Mouse (Mus musculus): ENCODE results near the gene Cerkl. TPM values are rescaled to one million over a fixed set of nuclear protein-coding genes. Genes with fewer than 3 reads are reported as not detected.

Cerkl gene
- polyA plus RNA-seq, 1 experiment from 2014 or later, result 0.80 TPM

- no peak for ATAC-seq (replicated peaks)
- Histone ChIP-seq H3K4me3 (no peak overlapping the region), H3K4me1 (no peaks in the 10 kb centered on the region), H3K9ac (no peak overlapping the region), H3K27ac (no peak overlapping the region), H3K4me2 (no peak overlapping the region), H3K9me3 (no peaks in the 10 kb centered on the region), H3K27me3 (replicated peaks) (no peaks in the 10 kb centered on the region), H3K36me3 (replicated peaks) (no peaks in the 10 kb centered on the region)
Observed at GRCm38 (mm10) chr2:79334661-79335060, 121.9 kb downstream of the Cerkl start.

GRCm38 (mm10) chr2:79328079-79328478, 128.5 kb downstream of the Cerkl start:
- 84% methylated on average over 2 of the region's 2 CpGs for WGBS
- H3K4me3 ChIP-seq, result no peak overlapping the region
- H3K9ac ChIP-seq, result no peak overlapping the region
- no peaks in the 10 kb centered on the region for H3K27me3 ChIP-seq (replicated peaks)
- no peak for ATAC-seq (replicated peaks)
- no peaks in the 10 kb centered on the region for H3K9me3 ChIP-seq
- H3K4me2 ChIP-seq, result no peak overlapping the region
- no peak overlapping the region for H3K27ac ChIP-seq
- no peaks in the 10 kb centered on the region for H3K36me3 ChIP-seq (replicated peaks)
- no peaks in the 10 kb centered on the region for H3K4me1 ChIP-seq

GRCm38 (mm10) chr2:79316182-79316880, 140.3 kb downstream of the Cerkl start:
- Histone ChIP-seq H3K4me3 (no peak overlapping the region), H3K9me3 (no peaks in the 10 kb centered on the region), H3K36me3 (replicated peaks) (no peaks in the 10 kb centered on the region), H3K4me2 (no peak overlapping the region), H3K27me3 (replicated peaks) (no peaks in the 10 kb centered on the region), H3K27ac (no peak overlapping the region), H3K4me1 (no peaks in the 10 kb centered on the region), H3K9ac (no peak overlapping the region)
- ATAC-seq (replicated peaks), result no peak
- WGBS, result 81% methylated on average over 9 of the region's 9 CpGs

GRCm38 (mm10) chr2:79315108-79315507, 141.5 kb downstream of the Cerkl start:
- Histone ChIP-seq H3K9ac (no peak overlapping the region), H3K4me1 (no peaks in the 10 kb centered on the region), H3K36me3 (replicated peaks) (no peaks in the 10 kb centered on the region), H3K27ac (no peak overlapping the region), H3K4me3 (no peak overlapping the region), H3K9me3 (no peaks in the 10 kb centered on the region), H3K27me3 (replicated peaks) (no peaks in the 10 kb centered on the region), H3K4me2 (no peak overlapping the region)
- ATAC-seq (replicated peaks), result no peak
- 59% methylated on average over 4 of the region's 4 CpGs for WGBS

GRCm38 (mm10) chr2:79312499-79312898, 144.1 kb downstream of the Cerkl start:
- no peak for ATAC-seq (replicated peaks)
- H3K27me3 ChIP-seq (replicated peaks), result no peaks in the 10 kb centered on the region
- 72% methylated on average over 4 of the region's 4 CpGs for WGBS

GRCm38 (mm10) chr2:79309454-79310118, 147.0 kb downstream of the Cerkl start:
- Histone ChIP-seq H3K27me3 (replicated peaks) (no peaks in the 10 kb centered on the region), H3K9ac (no peak overlapping the region), H3K36me3 (replicated peaks) (no peaks in the 10 kb centered on the region), H3K27ac (no peak overlapping the region), H3K9me3 (no peaks in the 10 kb centered on the region), H3K4me1 (no peaks in the 10 kb centered on the region), H3K4me3 (no peak overlapping the region), H3K4me2 (no peak overlapping the region)
- ATAC-seq (replicated peaks), result 0 out of 2 replicates have a peak, but pooled peaks have one; percentile 30
- 78% methylated on average over 13 of the region's 13 CpGs for WGBS

More at GRCm38 (mm10) chr2:79312499-79312898, 144.1 kb downstream of the Cerkl start:
- Histone ChIP-seq H3K9me3 (no peaks in the 10 kb centered on the region), H3K4me2 (no peak overlapping the region), H3K4me3 (no peak overlapping the region), H3K9ac (no peak overlapping the region), H3K27ac (no peak overlapping the region), H3K4me1 (no peaks in the 10 kb centered on the region), H3K36me3 (replicated peaks) (no peaks in the 10 kb centered on the region)

- H3K9me3 ChIP-seq, result no peaks in the 10 kb centered on the region
- ATAC-seq (replicated peaks), result no peak
- no peaks in the 10 kb centered on the region for H3K27me3 ChIP-seq (replicated peaks)
- no peak overlapping the region for H3K4me2 ChIP-seq
- H3K4me1 ChIP-seq, result no peaks in the 10 kb centered on the region
- H3K9ac ChIP-seq, result no peak overlapping the region
- WGBS, result 70% methylated on average over 4 of the region's 4 CpGs
- H3K36me3 ChIP-seq (replicated peaks), result no peaks in the 10 kb centered on the region
- no peak overlapping the region for H3K27ac ChIP-seq
- H3K4me3 ChIP-seq, result no peak overlapping the region
Observed at GRCm38 (mm10) chr2:79307549-79307948, 149.0 kb downstream of the Cerkl start.

- no peaks in the 10 kb centered on the region for H3K4me1 ChIP-seq
- no peak for ATAC-seq (replicated peaks)
Observed at GRCm38 (mm10) chr2:79302398-79302797, 154.2 kb downstream of the Cerkl start.

GRCm38 (mm10) chr2:79292431-79292830, 164.2 kb downstream of the Cerkl start:
- H3K27ac ChIP-seq, result no peak overlapping the region
- ATAC-seq (replicated peaks), result no peak
- no peaks in the 10 kb centered on the region for H3K4me1 ChIP-seq
- H3K9ac ChIP-seq, result no peak overlapping the region
- H3K4me3 ChIP-seq, result no peak overlapping the region
- no peaks in the 10 kb centered on the region for H3K27me3 ChIP-seq (replicated peaks)
- H3K9me3 ChIP-seq, result no peaks in the 10 kb centered on the region
- no peak overlapping the region for H3K4me2 ChIP-seq
- 64% methylated on average over 6 of the region's 6 CpGs for WGBS
- no peaks in the 10 kb centered on the region for H3K36me3 ChIP-seq (replicated peaks)

More at GRCm38 (mm10) chr2:79302398-79302797, 154.2 kb downstream of the Cerkl start:
- Histone ChIP-seq H3K4me3 (no peak overlapping the region), H3K27ac (no peak overlapping the region), H3K4me2 (no peak overlapping the region), H3K36me3 (replicated peaks) (no peaks in the 10 kb centered on the region), H3K27me3 (replicated peaks) (no peaks in the 10 kb centered on the region), H3K9me3 (no peaks in the 10 kb centered on the region), H3K9ac (no peak overlapping the region)

GRCm38 (mm10) chr2:79291922-79292321, 164.7 kb downstream of the Cerkl start:
- 74% methylated on average over 8 of the region's 8 CpGs for whole genome bisulfite sequencing

GRCm38 (mm10) chr2:79290149-79290548, 166.4 kb downstream of the Cerkl start:
- no peaks in the 10 kb centered on the region for H3K36me3 ChIP-seq (replicated peaks)
- H3K9ac ChIP-seq, result no peak overlapping the region
- H3K9me3 ChIP-seq, result no peaks in the 10 kb centered on the region
- ATAC-seq (replicated peaks), result no peak
- no peak overlapping the region for H3K27ac ChIP-seq
- no peaks in the 10 kb centered on the region for H3K4me1 ChIP-seq
- WGBS, result 80% methylated on average over 1 of the region's 1 CpGs
- H3K27me3 ChIP-seq (replicated peaks), result no peaks in the 10 kb centered on the region
- no peak overlapping the region for H3K4me3 ChIP-seq
- H3K4me2 ChIP-seq, result no peak overlapping the region

More at GRCm38 (mm10) chr2:79291922-79292321, 164.7 kb downstream of the Cerkl start:
- no peak overlapping the region for H3K9ac ChIP-seq
- no peaks in the 10 kb centered on the region for H3K27me3 ChIP-seq (replicated peaks)
- H3K4me1 ChIP-seq, result no peaks in the 10 kb centered on the region
- no peak overlapping the region for H3K27ac ChIP-seq
- H3K4me2 ChIP-seq, result no peak overlapping the region
- no peaks in the 10 kb centered on the region for H3K9me3 ChIP-seq
- no peaks in the 10 kb centered on the region for H3K36me3 ChIP-seq (replicated peaks)
- no peak for ATAC-seq (replicated peaks)
- no peak overlapping the region for H3K4me3 ChIP-seq

- WGBS, result 74% methylated on average over 4 of the region's 4 CpGs
- Histone ChIP-seq H3K4me1 (no peaks in the 10 kb centered on the region), H3K27me3 (replicated peaks) (no peaks in the 10 kb centered on the region), H3K9me3 (no peaks in the 10 kb centered on the region), H3K36me3 (replicated peaks) (no peaks in the 10 kb centered on the region), H3K9ac (no peak overlapping the region), H3K4me3 (no peak overlapping the region), H3K27ac (no peak overlapping the region), H3K4me2 (no peak overlapping the region)
- no peak for ATAC-seq (replicated peaks)
Observed at GRCm38 (mm10) chr2:79284206-79284605, 172.4 kb downstream of the Cerkl start.
